Mouse (Mus musculus): ENCODE data around the gene Slc24a2.

The Slc24a2 gene

DNA sequence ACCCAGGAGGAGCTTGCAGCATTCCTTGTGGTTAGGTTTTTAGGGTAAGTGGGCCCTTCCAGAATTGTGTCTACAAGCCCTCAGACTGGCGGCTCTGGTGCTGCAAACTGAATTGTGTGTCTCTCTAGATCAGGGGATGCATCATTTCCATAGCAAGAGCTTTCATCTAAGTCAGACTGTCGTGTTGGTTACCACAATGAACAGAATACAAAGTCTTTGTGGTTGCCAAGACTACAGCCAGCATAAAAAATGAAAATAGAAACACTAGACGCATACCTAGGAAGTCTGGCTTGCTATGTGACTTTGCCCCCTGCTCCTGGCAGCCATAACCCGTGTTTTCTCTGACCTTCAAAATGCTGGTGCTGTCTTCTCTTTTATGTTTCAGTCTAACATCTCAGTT lies 114.6 kb downstream of the Slc24a2 start:
- DNase-seq (ENCODE audit: low read depth): no peak

DNA sequence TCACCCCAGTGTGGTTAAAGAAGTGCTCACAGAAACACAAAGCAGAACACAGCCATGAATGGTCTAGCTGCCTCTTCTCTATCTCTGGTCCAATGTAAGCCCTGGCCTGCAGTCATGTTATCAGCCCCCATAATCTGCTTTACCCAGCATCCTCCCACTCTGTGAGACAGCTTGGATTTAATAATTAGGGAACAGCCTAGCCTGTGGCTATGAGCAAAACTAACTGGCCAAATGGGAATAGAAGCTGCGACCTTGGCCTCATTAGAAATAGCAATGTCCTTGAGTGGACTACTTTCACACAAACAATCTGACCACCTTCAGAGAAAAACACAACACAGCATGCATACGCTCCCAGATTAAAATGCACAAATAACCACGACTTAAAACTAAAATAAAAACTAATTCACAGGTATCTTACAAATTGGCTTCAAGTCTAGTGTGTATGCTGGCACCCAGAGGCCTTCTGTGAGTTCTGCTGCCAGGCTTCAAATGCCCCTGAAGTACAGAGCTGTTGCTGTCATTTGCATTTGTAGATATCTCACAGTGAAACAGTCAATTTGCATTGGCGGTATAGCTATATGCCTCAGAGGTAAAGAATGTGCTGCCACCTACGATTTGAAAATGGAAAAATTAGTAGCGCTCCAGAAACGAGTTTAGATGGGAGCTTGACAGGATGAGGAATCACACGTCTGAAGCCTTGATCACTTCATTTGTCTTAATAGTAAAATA lies 120.8 kb downstream of the Slc24a2 start:
- no peak for DNase-seq (ENCODE audit: low read depth)

DNA sequence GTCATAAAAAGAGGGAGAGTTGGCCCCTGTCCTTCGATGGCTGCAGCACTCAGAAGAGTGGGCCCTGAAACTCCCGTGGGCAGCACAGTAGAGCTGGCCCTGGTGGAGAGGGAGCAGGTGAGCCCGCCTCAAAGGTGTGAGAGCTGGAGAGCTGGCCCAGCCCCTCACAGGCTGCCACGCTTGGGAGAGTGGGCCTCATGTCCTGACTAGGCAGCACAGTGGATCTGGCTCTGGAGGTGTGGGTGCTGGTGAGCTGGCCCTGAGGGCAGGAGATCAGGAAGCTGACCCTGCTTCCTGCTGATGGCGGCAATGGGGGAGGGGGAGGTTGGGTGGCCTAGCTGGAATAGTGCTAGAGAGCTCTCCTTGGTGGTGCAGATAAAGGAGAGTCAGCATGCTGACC lies 129.3 kb downstream of the Slc24a2 start:
- no peak for DNase-seq (ENCODE audit: low read depth)

DNA sequence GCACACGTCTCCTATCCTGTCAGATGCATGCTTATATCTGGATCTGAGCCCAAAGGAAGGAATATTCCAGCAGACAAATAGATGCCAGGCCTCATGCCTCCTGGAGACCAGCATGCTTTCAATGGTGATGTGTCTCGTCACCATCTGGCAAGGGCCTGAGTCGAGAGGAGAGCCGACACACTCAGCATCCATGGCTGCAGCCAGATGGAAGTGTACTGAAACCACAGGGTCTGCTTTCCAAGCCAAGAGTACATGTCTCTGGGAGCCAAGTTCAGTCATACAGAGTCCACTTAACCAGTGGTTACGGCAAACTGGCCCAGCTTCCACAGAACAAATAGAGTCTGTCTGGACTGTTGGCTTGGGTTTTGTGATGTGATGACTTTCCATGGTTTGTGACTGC lies 134.1 kb downstream of the Slc24a2 start:
- no peak for DNase-seq (ENCODE audit: low read depth)

DNA sequence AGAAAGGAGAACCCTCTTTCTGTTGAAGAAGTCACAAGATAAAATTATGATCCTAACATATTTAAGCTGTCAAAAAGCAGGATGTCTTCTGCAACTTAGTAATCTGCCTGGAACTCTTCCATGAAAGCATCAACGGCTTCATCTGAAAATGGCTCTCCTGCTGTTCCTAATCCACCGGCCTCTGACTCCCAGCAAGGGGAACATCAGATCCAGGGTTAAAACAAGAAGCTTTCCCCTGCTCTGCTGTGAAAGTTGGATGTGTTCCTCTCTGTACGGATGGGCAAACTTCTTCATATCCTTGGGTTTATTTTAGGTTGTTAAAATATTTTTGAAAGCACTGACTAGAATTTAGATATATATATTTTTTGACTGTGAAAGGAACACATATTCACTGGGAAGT lies 136.7 kb downstream of the Slc24a2 start:
- no peak for DNase-seq (ENCODE audit: low read depth)

DNA sequence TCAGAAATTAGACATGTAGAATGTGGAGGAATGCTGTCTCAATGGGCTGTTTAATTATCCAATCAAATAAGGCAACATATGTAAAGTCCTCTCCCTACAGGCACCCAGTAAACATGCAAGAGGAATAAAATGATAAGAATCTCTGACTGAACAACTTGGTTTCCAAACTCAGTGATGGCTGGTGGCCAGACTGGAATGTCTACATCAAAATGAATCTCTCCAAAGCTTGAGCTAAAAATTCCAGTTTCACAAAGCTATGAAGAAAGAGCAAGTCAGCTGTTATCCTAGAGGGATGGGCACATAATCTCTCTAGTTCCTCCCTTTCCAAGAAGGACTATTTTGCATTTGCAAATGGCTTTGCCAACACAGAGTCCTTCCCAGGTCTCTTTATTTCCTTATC lies 139.4 kb downstream of the Slc24a2 start:
- DNase-seq (ENCODE audit: low read depth): no peak

DNA sequence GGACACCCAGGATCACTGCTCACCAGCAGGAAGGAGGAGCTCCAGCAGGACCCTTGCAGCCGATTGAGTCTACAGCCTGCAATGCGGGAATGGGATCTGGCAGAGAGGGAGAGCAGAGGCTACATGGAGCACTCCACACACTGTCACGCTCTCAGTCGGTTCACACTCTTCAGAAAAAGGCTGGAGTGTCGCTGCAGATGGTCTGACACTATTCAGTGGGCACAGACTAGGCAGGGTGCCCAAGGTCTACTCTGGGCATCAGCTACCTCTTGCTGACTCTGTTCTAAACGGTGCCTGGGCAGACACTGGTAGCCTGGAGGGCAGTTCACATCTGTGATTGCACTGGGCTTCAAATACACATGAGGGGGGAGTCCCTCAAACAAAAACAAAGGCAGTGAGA lies 141.6 kb downstream of the Slc24a2 start:
- no peak for DNase-seq (ENCODE audit: low read depth)

DNA sequence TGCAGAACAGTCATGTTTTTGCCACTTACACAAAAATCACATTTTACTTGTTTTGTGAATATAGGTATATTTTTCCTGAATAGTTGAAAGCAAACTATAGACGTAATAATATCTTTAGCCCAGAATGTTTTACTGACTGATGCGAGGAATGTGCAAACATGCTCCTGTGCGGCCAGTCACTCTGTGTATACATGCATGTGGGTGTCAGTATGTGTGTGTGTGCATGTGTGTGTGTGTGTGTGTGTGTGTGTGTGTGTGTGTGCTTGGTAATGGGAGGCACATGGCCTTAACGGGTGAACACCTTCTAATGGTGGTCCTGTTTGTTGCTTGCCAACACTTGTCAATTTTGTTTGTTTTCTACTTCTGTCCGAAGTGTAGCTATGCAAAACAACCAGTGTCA lies 142.7 kb downstream of the Slc24a2 start:
- no peak for DNase-seq (ENCODE audit: low read depth)

DNA sequence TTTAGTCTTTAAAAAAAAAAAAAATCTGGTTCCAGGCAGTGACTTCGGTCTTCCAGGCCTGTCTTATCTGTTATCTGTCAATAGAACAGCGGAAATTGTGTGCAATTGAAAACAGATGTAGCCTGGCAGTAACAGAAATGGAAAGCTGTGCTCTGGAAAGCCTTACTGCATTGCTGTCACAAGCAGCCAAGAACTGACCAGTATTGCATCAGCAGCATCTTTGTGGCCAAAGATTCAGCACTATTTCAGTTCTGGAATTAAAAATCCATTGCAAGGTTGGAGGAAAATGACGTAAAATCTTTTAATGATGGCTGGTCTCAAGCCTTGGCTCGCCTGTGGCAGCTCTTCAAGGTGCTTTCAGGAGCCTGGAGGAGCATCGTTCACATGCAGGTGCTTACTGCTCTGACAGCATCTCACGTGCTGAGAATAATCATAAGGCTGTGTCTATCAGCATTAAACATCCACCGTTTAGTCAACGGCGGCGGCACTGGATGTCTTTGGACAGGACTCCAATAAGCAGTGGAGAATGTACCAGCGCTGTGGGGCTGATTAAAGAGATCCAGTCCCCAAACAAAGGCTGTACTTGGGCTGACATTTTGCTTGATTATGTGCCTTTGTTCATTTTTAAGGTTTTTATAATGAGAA lies 143.2 kb downstream of the Slc24a2 start:
- DNase-seq (ENCODE audit: low read depth): no peak

DNA sequence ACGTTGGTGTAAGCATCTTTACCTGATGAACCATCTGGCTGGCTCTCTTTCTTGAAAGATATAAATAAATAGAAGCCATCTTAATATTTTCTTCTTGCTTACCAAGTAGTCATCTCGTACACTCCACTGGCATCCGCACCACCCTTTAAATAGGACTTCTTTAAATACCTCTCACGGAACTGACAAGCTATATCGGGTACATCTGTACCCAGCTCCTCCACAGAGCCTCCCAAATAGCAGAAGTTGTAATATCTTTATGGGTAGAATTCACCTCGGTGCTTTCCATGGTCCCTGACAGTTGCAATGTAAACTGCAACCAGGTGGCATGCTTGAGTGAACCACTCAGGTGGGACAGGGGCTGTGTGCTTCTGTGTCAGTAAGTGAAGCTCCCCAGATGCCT lies 149.0 kb downstream of the Slc24a2 start:
- DNase-seq (ENCODE audit: low read depth): no peak

DNA sequence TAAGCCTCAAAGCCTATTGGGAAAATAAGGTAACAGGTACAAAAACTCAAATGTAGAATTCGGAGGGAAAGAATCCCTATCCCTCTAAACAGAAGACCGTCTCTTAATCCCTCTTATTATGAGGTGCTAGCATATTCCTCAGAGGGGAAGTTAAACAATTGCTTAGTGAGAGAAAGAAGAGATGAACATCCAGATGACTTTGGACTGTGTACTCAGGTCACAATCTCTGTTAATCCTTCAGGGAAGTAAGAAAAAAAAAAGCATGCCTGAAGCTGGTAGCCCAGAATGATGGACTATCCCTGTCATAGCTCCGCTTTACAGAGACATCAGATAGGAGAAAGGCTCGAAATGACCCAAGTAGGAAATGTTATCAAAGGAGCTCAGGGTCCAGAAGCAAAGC lies 151.0 kb downstream of the Slc24a2 start:
- no peak for DNase-seq (ENCODE audit: low read depth)

DNA sequence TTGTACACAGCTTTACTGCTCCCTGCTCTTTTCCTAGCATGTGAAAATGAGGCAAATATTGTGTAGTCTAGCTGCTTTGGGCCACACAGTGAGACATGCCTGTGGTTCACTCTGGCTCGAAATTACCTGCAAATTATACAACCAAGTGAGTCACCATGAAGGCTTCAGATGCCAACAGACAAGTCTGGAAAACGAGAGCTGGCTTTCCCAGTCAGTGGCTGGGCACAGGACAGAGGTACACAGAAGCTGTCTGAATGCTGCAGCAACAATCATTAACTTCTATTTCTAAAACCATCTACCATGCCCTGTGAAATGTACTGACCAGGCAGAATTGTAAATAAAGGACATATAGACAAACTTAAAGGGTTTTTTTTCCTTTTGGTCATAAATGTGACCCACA lies 151.6 kb downstream of the Slc24a2 start:
- no peak for DNase-seq (ENCODE audit: low read depth)

DNA sequence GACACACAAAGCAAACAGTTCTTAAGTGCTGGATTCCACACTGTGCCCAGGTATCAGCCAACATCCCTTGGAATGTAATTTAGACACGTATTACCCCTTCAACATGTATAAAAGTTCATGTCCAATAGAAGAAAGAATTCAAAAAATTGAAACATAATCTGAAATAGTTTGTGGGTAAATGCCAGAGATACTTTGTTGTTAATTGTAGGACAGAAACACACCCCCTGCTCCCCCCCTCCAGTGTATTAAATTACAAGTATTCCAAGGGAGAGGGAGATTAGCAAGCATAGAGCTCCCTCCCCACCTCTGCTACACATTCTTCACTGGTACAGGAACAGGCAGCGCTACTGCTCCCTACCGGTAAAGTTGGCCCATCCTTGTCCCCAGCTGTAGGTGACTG lies 154.5 kb downstream of the Slc24a2 start:
- DNase-seq (ENCODE audit: low read depth): no peak

DNA sequence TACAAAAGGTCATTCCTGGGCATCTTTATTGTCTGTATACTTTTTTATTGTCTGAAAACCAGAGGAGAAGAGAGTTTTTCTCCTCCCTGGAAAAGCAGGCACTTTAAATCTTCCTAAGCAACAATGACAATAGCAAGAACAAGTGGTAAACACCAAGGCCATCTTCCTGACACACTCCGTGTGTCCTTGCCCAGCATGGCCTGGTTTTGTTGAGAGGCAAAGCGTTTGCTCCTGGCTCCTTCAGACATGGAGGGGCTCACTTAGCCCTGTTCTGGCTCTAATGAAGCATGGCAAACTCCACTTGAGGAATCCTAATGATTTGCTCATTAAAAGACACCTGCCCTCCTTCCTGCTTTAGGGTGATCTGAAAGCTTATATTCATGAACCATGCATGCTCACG lies 162.2 kb downstream of the Slc24a2 start:
- DNase-seq (ENCODE audit: low read depth): no peak

DNA sequence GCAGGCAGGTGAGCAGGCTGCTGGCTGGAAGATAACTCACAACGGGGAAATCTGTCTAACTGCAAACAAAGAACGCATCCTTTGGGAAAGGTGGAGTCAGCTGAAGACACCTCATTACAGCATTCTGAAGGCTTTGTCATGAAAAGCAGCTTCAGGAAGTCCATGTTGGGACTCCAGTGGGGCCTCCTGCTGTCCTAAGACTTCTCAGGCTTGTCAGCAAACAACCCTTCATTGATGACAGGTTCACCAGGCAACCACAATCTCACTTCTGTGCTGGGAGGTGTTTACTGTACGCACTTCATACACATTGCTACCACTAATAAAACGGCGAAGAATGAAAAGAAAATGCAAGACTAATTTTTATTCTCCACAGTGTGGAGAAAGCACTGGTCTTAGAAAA lies 165.1 kb downstream of the Slc24a2 start:
- DNase-seq (ENCODE audit: low read depth): no peak

DNA sequence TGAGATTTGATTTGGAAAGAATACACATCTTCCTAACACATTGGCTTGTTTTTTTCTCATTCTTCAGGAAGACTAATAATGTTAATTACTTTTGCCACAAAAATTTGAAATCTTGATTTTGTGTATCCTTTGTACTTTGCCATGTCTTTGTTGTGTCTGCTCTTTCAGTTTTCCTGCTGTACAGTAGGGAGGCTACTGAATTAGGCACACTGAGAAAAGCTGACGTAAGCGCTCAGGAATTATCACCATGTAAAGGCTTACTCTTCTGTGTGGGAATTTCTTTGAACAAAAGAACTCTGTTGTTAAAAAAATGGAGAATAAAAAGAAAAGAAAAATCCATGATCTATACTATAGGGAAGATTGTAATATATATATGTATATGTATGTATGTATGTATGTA lies 165.7 kb downstream of the Slc24a2 start:
- no peak for DNase-seq (ENCODE audit: low read depth)

DNA sequence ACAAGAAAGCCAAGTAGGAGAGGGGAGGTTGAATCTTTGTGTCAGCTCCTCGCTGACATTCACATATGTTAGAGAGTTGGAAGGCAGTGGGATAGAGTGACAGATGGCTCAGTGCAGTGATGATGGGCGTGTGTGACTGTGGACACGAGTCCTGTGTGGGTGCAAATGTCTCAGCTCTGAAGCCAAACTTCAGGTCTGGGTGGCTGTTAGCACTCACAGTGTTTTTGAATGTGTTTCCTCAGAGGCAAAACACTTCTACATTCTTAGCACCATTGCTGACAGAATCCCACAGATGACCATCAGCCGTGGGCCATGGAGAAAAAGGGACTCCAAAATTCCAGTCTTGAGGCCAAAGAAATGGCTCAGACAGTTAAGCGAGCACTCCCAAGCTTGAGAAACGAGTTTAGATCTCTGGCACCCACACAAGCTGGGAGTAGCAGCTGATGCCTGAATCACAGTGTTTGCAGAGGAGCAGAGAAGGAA lies 167.5 kb downstream of the Slc24a2 start:
- no peak for DNase-seq (ENCODE audit: low read depth)

DNA sequence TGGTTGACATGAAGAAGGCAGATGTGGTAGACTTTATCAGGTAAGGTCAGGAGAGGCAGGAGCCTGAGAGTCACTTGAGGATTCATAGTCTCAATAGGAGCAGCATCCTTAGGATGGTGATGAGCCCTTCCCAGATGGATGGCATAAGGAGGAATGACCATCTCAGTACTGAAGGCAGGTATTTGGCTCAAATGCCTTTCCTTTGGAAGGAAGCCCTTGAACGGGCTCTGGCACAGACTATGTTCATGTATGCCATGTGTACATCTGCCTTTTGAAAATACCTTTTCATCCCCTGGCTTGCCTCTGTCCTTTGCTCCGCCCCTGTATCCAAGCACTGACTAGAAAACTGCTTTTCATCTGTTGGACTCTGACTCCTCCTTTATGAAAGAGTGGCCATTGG lies 168.6 kb downstream of the Slc24a2 start:
- no peak for DNase-seq (ENCODE audit: low read depth)

DNA sequence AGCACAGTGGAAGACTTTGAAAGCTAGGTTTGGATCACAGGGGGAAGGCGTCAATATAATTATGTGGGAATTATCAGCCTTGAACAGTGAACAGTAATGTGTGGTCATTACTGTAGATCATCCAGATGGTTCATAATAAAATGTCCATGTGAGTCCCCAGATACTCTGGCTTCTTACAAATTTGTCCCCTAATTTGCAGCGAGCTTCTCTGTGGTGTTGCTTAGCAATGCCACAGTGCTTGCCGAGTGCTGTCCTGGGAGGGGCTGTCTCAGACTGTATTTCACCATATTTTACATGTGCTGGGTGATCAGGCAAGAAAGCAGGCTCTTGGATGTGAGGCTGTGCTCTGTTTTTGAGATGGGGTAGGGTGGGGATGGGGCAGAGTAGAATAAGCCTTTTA lies 172.7 kb downstream of the Slc24a2 start:
- DNase-seq (ENCODE audit: low read depth): no peak

DNA sequence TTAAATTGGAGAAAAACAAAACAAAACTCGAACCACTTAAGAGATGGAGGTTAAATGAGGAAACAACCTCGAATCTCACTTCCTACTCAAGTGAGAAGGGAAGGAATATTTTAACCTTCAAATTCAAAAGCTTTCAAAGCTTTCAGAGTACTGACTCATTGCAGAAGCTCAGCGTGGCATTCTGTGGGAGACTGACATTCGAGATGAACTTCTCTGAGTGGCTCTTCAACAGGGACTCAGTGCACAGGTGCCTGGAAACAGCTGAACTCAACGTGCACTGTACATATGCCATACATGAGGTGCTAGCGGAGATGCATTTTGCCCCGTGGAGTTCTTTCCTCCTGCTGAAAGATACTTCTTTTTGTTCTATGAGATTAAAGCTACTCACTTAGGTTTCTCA lies 174.5 kb downstream of the Slc24a2 start:
- no peak for DNase-seq (ENCODE audit: low read depth)

DNA sequence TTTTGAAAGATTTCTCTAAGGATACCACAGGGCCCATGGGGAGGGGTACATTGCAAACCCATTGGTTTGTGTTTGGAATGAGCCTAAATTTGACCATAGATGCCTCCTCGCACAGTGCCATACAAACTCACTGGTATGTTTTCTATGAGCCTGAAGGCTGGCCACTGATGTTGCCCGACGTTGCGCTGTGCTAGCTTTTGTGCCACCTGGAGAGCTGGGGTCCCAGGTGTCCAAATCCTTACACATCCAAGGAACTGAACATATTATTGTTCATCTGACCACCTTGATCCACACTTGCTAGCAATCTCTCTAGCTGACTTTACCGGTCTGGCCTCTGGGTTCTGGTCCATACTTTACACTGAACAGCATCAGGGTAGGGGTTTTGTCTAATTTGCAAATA lies 177.4 kb downstream of the Slc24a2 start:
- no peak for DNase-seq (ENCODE audit: low read depth)

DNA sequence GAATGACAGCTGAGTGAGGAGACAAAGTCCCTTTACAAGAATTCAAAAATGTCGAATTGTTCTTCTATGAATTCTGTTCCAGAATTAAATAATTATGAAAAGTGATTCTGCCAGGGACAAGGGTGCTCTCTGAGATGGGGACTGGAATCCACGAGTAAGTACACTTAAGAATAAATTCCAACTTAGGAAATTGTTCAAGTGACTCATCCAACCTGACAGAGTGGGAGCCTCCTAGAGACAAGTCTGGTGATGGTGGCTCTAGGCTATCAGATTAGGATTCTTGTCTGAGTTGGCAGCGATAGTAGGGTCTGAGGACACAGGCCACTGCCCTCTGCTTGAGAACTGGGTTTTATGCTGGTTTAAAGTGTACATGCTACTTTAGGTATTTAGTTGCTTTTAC lies 181.2 kb downstream of the Slc24a2 start:
- DNase-seq (ENCODE audit: low read depth): no peak

DNA sequence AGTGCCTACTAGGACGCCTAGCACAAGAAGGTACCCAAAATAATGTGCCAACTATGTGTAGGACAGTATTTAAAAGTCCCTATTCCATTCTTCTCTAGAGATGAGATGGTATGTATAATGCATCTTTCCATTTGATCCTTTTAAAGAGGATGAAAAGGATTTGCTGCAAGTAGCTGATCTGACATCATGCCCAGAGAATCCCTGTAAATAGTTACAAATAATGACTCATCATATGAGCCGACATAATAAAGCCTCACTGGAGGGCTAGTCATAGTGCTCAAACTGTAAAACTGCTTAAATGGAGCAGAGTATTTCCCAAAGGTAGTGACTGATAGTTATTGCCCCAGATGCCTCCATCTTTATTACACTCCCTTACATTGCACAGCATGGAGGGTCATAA lies 183.1 kb downstream of the Slc24a2 start:
- no peak for DNase-seq (ENCODE audit: low read depth)

DNA sequence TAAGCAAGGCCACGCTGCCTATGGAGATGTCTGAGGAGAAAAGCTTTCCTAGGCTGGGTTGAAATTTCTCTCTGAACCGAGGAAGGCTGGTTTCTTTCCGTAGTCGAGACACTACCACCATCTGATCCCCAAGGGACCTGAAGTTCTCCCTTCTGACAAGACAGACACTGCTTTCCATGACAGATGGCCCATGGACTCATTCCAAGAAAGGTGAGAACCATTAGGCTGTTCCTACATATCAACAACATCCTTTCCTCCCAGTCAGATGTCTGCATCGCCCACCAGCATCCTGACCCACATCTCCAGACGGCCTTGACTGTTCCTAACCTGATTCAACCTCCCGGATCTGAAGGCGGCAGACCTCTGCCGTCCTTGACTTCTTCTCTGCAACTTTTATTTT lies 187.0 kb downstream of the Slc24a2 start:
- no peak for DNase-seq (ENCODE audit: low read depth)

Data from c-Kit-positive CD71-positive TER-119-negative erythroid progenitor cells, embryonic 14.5 days (primary cell).